Mouse (Mus musculus) embryo, embryonic 11.5 days (tissue): Measurements from ENCODE around the gene Khdc1b.
"Not testable (repeated sequence)": the region's sequence is repeated elsewhere in the genome, so short reads cannot be mapped to it uniquely, and the experiment has no call there.

Source experiments
- DNase-seq: peaks from one replicate; pipeline ENCODE4 v3.0.0-alpha.2; 2012; ENCODE audit warnings: low read depth, low spot score

The Khdc1b gene

DNA sequence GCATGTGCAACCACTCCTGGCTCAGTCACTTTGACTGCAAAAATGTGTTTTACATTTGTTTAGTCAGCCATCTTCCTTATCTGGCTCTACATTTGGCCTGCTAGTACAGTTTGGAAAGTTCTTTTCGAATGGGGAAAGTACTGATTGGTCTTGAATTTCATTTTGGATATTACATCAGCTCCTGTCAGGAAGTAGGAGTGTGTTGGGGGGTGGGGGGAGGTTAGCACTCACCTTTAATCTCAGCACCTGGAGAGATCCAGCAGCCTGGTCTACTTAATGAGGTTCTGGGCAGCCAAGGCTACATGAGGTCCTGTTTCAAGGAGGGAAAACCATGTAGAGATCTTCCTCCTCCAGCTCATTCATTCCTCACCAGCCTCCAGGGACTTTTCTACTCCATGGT is at the start of gene Khdc1b:
TSS of gene Khdc1b (plus strand) at position 301 of the 400 bp plus-strand sequence.
- DNase-seq = no peak

DNA sequence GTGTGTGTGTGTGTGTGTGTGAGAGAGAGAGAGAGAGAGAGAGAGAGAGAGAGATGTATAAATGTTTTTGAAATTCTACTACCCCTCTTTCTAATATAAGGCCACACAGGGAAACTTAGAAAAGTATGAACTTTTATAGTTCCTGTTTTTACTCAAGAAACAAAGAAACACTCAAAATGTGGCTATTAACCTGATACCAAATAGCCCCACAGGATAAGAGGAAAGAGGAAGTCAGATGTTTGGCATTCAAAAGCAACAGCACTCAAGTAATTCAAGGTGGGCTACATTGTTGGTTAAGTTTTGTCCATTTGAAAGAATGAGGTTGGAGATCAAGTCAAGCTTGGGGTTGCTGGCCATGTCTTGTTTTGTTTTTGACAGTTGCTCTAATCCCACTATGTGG is 47.5 kb upstream of the Khdc1b start:
- DNase-seq = no peak

DNA sequence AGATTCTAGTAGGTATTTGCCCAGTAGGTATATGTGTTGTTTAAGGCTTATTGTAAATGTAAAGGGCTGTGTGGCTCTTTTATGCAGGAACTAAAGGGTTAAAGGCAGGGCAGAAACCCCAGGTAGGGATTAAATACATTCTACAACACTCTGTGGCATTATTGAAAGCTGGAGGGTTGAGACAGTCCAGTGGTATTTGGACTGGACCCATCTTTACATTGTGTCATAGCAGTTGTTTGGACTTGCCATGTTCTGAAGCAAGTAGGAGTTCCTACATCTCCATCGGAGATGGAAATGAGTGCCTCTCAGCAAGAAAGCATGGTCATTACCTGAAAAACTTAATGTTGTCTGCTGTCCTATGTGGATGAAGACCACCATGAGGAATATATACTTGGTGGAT is 42.6 kb upstream of the Khdc1b start:
- no peak for DNase-seq

DNA sequence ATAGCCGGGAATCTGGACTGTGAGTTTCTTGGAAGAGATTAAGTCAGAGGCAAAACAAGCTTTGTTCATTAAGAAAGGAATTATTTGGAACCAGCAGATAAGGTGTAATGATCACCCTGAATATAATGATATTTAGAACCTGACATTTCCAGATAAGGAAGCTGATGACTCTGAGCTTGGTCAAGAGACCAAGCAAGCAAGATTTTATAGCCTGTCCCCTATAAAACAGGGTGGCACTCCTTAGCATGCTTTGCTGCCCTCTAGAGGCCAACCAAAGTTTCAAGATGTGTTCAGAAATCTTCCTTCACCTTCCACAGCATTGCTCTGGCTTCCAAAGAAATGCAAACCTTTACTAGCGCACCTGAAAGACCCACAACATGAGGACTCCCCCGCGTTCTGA is 39.1 kb upstream of the Khdc1b start:
- DNase-seq = peak; percentile 30

DNA sequence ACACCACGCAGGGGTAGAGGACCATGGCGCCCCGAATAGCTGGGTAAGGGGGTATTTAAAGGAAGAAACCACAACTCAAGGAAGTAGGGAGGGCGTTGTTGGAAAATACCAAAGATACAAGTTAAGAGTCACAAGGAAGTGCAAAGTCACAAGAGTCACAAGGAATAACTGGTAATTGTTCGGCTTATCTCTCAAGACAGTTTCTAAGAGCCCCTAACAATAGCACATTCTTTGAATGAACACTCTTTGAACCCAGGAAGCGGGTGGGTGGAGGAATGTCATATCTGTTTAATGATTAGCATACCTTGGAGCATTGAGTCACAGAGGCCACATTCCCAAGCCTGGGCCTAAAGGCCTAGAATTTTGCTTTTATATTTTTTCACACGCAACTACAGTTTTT is 38.6 kb upstream of the Khdc1b start:
- not testable (repeated sequence) for DNase-seq

DNA sequence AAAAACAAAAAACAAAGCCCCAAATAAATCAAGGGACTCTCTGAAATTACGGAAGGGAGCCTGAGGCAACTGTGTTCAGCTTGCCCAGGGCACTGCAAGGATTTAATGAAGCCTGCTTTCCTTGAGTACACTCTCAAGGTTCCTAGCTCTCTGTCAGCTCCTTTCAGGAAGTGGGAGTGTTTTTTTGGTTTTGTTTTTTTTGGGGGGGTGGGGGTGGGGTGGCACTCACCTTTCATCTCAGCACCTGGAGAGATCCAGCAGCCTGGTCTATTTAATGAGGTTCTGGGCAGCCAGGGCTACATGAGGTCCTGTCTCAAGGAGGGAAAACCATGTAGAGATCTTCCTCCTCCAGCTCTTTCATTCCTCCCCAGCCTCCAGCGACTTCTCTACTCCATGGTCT is 34.0 kb upstream of the Khdc1b start, which contains the start of gene Khdc1a:
TSS of gene Khdc1a (plus strand) at position 301 of the 400 bp plus-strand sequence.
- no peak for DNase-seq

DNA sequence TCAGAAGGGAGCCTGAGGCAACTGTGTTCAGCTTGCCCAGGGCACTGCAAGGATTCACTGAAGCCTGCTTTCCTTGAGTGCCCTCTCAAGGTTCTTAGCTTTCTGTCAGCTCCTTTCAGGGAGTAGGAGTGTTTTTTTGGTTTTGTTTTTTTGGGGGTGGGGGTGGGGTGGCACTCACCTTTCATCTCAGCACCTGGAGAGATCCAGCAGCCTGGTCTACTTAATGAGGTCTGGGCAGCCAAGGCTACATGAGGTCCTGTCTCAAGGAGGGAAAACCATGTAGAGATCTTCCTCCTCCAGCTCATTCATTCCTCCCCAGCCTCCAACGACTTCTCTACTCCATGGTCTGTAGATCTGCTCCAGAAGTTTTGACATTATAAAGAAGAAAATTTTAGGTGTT is 15.3 kb upstream of the Khdc1b start, which contains the start of gene Khdc1c:
TSS of gene Khdc1c (plus strand) at position 301 of the 400 bp plus-strand sequence.
- DNase-seq = not testable (repeated sequence)

DNA sequence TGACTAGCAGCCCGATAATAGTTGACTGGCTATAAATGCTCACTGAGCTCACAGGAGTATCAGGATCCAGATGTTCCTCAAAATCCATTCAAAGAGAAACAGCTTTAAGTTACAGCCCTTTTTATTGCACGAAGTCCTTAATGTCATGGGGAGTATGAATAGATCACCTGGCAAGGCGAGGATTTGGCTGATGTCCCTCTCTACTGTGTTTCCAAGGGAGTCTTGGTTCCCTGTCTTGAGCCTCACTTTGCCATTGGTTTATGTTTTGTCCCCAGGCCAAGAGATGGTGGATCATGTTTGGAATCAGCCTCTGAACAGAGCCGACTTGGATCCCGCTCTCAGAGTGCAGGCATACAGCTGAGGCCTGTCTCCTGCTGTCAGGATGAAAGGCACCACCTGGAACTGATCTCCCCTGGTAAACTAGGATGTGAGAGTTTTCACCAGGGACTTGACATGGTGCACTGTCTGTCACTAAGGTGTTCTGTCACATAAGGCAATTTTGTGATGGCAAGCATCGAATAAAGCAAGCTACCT is 7.8 kb downstream of the Khdc1b start:
- DNase-seq = no peak

DNA sequence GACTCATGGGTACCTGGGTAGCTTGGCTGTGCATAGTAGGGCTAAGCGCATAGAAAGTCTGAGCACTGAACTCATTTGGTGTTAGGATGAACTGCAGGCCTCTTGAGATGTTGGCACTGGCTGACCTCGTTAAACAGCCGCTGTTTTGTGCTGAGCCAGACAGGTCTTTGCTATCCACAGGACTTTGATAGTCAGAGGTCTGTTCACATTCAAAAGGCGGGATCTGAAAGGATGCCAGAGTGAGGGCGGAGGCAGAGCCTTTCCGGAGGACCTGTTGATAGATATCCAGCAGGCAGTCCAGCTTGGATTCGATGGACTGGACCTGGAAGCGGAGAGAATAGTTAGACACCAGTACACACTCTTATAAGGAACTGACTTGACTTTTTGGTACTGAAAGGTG is 19.4 kb downstream of the Khdc1b start:
- DNase-seq = no peak

DNA sequence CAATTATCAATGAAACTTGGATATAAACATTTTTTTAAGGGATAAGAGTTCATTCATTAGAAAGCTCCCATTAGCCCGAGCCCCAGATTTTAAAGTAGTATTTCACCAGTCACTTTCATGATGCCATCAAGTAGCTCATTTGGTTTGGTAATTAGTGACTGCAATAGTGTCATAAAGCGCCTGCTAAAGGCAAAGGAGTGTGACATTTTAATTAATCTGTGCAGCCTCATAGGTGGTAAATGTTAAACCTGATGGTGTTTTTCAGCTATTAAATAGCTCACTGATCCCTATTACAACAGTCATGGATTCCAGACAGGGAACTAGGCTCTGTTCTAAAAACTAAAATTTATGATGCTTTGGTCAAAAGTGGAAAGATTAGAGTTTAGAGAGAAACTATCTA is 23.9 kb downstream of the Khdc1b start:
- no peak for DNase-seq

DNA sequence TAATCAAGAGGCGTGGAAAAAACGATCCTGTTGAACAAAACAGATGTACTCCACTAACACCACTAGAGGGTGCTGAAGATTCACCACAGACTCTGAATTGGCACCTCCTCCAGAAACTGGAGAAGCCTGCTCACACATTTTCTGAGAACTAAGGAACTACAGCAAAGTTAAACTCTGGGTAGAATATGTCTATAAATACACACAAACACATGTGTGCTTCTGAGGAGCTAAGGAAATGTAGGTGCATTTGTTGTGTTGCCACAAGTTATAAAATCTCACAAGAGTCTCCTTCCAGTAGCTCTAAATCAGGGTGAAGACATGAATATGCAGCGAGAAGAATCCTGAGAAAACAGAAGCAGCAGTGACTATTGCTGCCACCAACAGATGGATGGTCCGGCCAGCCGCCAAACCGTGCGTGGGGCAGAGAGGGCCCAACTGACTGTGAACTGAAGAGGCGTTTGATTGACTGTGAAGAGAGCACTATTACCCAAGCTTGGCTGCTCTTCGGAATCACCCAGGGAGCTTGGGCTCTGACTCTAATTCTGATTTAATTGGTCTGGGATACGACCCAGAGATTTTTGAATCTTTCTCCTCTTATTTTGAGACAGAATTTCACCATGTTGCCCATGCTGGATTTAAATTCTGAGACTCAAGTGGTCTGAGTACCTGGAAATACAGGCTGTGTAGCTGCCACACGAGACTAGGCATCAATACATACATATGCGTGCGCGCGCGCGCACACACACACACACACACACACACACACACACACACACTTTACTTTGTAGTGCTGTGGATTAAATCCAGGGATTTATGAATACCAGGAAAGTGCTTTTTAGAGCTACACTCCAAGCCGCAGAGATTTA is 28.2 kb downstream of the Khdc1b start:
- peak; percentile 61 for DNase-seq

DNA sequence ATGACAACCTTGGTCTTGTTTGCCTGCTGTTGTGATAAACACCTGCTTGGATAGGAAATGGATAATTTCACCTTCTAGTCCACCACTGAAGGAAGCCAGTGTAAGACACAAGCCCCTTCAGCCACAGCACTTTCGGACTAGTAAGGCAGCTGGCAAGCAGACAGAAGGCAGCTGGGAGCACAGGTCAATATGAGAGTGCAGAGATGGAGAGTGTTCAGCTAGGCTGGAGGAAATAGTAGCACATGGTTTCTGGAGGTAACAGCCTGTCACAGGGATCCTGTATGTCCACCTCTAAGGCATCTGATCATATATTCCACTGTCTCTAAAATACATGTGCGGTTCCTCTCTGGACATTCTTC is 28.8 kb downstream of the Khdc1b start:
- no peak for DNase-seq

DNA sequence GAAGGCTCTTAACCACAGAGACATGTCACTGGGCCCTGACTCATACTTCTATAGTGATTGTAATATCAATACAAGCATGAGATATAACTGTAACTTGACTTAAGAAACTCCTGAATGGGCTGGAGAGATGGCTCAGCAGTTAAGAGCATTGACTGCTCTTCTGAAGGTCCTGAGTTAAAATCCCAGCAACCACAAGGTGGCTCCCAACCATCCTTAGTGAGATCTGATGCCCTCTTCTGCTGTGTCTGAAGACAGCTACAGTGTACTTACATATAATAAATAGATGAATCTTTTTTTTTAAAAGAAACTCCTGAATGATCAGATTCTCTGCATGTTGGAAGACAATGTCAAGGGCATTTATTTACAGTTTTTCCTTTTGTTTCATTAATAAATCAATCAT is 36.0 kb downstream of the Khdc1b start:
- DNase-seq = no peak

DNA sequence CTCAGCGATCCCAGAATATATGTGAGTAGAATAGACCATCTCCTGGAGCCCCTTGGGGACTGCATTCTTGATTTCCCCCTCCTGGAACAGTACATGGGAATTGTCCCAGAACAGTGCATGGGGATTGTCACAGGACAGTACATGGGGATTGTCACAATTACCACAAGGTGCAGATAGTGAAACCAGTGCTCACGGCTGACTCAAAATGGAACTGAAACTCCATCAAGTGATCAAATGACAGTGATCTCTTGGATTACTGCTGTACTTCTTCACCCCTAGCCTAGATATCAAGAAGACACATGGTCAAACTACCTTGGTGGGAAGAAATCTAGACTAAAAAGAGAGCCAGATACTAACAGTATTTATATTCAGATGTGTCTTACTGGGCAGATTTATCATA is 42.3 kb downstream of the Khdc1b start:
- DNase-seq = no peak

DNA sequence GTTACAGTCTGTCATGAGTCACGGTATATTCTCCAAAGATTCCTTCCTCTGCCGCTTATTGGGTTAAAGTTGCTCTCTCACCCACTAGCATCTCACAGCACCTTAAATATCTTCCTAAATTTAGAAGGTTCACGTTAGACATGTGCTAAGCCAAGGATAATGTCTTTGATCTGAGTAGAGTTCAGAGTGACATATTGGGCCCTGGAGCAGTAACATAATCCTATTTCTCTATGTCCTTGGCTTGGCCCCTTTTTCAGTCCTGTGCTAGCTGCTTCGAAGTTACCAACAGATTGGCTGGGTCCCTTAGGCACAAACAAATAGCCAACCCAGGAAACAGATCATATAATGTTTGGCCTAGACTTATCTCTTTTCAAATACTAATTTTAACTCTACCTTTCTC is 44.7 kb downstream of the Khdc1b start:
- DNase-seq = no peak

DNA sequence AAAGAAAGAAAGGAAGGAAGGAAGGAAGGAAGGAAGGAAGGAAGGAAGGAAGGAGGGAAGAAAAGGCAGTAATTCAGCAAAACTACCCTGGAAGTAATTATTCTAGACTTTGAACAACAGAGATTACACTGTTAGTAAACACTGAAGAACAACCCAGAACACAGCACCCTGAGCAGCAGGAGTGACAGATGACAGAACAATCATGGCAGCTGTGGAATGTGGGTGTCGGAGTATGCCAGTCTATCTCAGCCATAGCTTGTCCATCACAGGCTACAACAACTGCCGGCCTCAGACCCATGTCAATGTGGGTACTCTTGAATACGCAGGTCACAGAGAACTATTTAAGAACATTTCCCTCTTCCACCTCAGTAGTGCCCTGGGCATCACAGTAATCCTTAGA is 48.3 kb downstream of the Khdc1b start:
- DNase-seq = no peak

DNA sequence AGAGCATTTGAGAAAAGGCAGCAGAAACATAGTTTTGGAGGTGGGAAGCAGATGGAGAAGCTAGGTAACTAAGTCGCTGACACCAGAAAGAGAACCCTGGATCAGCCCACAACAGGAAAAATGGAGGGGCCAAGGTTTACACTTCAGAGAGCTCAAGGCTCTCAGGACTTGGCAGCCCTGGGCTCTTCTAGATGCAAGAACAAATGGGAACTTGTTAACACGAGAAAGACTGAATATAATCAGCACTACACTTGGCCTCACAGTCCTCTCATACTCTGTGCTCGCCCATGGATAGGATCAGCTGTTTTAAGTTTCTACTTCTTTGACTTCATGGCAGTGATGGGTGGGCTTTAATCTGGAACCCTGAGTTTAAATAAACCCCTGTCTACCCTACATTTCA is 51.5 kb downstream of the Khdc1b start:
- no peak for DNase-seq
